Mouse (Mus musculus) ES-E14 (cell line): Measurements from ENCODE around the gene Spag8.

Experiments used
- HCFC1 ChIP-seq: IDR thresholded peaks from 2 replicates; pipeline ENCODE4 v1.6.1; 2012; ENCODE audit warnings: low read length, inconsistent platforms, borderline replicate concordance; ENCODE audit not compliant: insufficient read depth
- MAFK ChIP-seq: IDR thresholded peaks from 2 replicates; pipeline ENCODE4 v1.6.1; 2014; ENCODE audit warnings: mild to moderate bottlenecking, low read depth, low read length, inconsistent platforms; ENCODE audit not compliant: insufficient read depth
- ZC3H11A ChIP-seq: IDR thresholded peaks from 2 replicates; pipeline ENCODE4 v1.6.1; 2012; ENCODE audit warnings: low read depth, mild to moderate bottlenecking, inconsistent platforms, low read length, borderline replicate concordance
- ZNF384 ChIP-seq: IDR thresholded peaks from 2 replicates; pipeline ENCODE4 v1.6.1; 2012; ENCODE audit warnings: low read depth, low read length, inconsistent platforms

DNA sequence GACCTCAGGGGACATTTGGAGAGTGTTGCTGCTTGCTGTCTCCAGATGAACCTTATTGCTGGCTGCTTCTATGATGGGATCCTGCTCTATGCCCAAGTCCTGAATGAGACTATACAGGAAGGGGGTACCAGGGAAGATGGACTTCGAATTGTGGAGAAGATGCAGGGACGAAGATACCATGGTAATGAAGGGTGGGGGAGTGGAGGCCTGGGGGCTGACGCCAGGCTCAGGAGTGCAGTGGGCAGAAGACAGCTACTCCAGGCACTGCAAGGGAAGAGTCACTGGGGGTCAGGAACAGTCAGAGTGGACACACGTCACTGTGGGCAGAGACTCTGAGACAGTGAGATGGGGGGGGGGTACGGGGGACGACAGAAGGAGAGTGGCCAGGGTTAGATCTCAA, 12.9 kb downstream of the Spag8 start:
- TF ChIP-seq MAFK: no peak
- TF ChIP-seq HCFC1: no peak
- TF ChIP-seq ZC3H11A: no peak
- TF ChIP-seq ZNF384: no peak
